Mouse (Mus musculus): ENCODE measurements around the gene Gpr87. TPM values are rescaled to one million over a fixed set of nuclear protein-coding genes. Genes with fewer than 3 reads are reported as not detected.

Gpr87 gene
- polyA plus RNA-seq, 1 experiment from 2014 or later = 0.26 TPM

DNA sequence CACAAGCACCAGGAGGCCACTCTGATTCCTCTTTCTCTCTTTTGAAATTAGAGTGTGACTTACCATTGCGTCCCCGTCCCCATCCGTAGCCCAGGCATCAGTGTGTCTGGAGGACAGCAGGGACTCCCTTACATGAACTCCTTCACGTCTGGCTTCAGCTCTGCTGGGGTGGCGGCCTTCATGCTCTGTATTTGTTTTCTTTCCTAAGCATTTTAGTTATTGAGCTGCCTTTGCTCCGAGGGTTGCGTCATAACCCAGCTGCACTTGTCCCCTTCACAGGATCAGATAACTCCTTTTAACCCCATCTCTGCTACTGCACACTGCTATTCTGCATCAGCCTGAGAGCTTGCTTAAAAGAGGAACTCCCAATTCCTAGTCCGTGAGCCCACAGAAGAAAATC, 64.5 kb downstream of the Gpr87 start:
- Histone ChIP-seq H3K27me3 (replicated peaks) (no peaks in the 10 kb centered on the region), H3K27ac (no peak overlapping the region), H3K4me3 (no peak overlapping the region), H3K36me3 (replicated peaks) (no peaks in the 10 kb centered on the region), H3K4me1 (no peaks in the 10 kb centered on the region), H3K4me2 (no peak overlapping the region), H3K9ac (no peak overlapping the region), H3K9me3 (no peaks in the 10 kb centered on the region)
- no peak for ATAC-seq (replicated peaks)
- WGBS = 73% methylated on average over 8 of the region's 8 CpGs

DNA sequence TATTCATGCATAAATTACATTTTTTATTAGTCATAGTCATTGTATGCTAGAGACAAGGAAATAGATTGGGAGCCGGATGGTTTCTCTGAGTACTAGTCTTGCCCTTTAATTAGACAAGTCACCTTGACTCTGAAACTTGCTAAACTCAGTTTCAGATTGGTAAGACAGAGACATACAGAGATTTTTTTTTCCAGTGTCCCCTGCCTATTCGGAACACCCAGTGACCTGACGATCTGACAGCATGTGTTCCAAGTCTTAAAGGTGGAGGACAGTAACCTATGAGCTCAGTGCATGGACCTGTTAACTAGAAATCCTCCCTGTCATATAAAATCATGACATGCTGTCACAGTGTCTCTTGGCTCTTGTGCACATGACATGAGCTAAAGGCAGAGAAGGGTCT, 65.4 kb downstream of the Gpr87 start:
- Histone ChIP-seq H3K4me1 (no peaks in the 10 kb centered on the region), H3K4me2 (no peak overlapping the region), H3K9ac (no peak overlapping the region), H3K27me3 (replicated peaks) (no peaks in the 10 kb centered on the region), H3K36me3 (replicated peaks) (no peaks in the 10 kb centered on the region), H3K27ac (no peak overlapping the region), H3K9me3 (no peaks in the 10 kb centered on the region), H3K4me3 (no peak overlapping the region)
- 87% methylated on average over 3 of the region's 3 CpGs for WGBS
- ATAC-seq (replicated peaks) = no peak

Other genes with a start within 250 kb of the Gpr87 start
- 4.5 TPM in 2 replicates for gene Med12l, start 189.3 kb downstream of the Gpr87 start, polyA plus RNA-seq (2015; fragmentation: Nextera tagmentation; extraction: Ambion mirVana)
- gene Gpr171, start 93.3 kb downstream of the Gpr87 start, polyA plus RNA-seq (2015; fragmentation: Nextera tagmentation; extraction: Ambion mirVana) = 1.1 and 1.4 TPM in 2 replicates
- gene P2ry14, start 41.5 kb downstream of the Gpr87 start, polyA plus RNA-seq (2015; fragmentation: Nextera tagmentation; extraction: Ambion mirVana) = 4.0 TPM in 2 replicates
- gene P2ry13, start 15.8 kb upstream of the Gpr87 start, polyA plus RNA-seq (2015; fragmentation: Nextera tagmentation; extraction: Ambion mirVana) = 1.4 and 1.8 TPM in 2 replicates
- 5.9 and 7.7 TPM in 2 replicates for gene P2ry12, start 67.8 kb upstream of the Gpr87 start, polyA plus RNA-seq (2015; fragmentation: Nextera tagmentation; extraction: Ambion mirVana)
- 2.8 and 3.2 TPM in 2 replicates for gene Igsf10, start 149.3 kb upstream of the Gpr87 start, polyA plus RNA-seq (2015; fragmentation: Nextera tagmentation; extraction: Ambion mirVana)